Mouse (Mus musculus) stomach, embryonic 14.5 days (tissue): Measurements from ENCODE around the gene Myo1c. TPM values are rescaled to one million over a fixed set of nuclear protein-coding genes. Genes with fewer than 3 reads are reported as not detected.
A peak's percentile ranks its signal among the peaks of the same experiment; 100 is the strongest.

Experiments
- ATAC-seq: fragments of 200-750 bp; cut with Nextera tagmentation; 2 replicates; pipeline ENCODE4 v1.8.0; 2017; ENCODE audit warnings: low read depth, moderate TSS enrichment; ENCODE audit not compliant: insufficient number of reproducible peaks, insufficient read depth, low FRiP score
- H3K27ac ChIP-seq: fragments of 300-500 bp; sonication (generic); 2 replicates; pipeline ENCODE4 v1.5.1; 2014; ENCODE audit warnings: mild to moderate bottlenecking, low read length, moderate library complexity, mixed read lengths
- H3K27me3 ChIP-seq: fragments of 300-500 bp; sonication (generic); 2 replicates; pipeline ENCODE4 v1.6.1; 2014; ENCODE audit warnings: low read length, control low read depth, mixed read lengths; ENCODE audit not compliant: control insufficient read depth, insufficient read depth
- H3K36me3 ChIP-seq: fragments of 300-500 bp; sonication (generic); 2 replicates; pipeline ENCODE4 v1.6.1; 2014; ENCODE audit warnings: mild to moderate bottlenecking, control low read depth, low read length, moderate library complexity, mixed read lengths; ENCODE audit not compliant: control insufficient read depth, insufficient read depth
- H3K4me1 ChIP-seq: fragments of 300-500 bp; sonication (generic); 2 replicates; pipeline ENCODE4 v1.6.1; 2014; ENCODE audit warnings: low read length, control low read depth, mixed read lengths; ENCODE audit not compliant: control insufficient read depth, insufficient read depth
- H3K4me2 ChIP-seq: fragments of 300-500 bp; sonication (generic); replicated peaks from 2 replicates; pipeline ENCODE4 v1.6.1; 2014; ENCODE audit warnings: low read depth, low read length, control low read depth
- H3K4me3 ChIP-seq: fragments of 300-500 bp; sonication (generic); 2 replicates; pipeline ENCODE4 v1.5.1; 2014; ENCODE audit warnings: low read depth, low read length, control low read depth
- H3K9ac ChIP-seq: fragments of 300-500 bp; sonication (generic); replicated peaks from 2 replicates; pipeline ENCODE4 v1.6.1; 2014; ENCODE audit warnings: low read depth, mild to moderate bottlenecking, control low read depth, low read length, moderate library complexity, mixed read lengths
- H3K9me3 ChIP-seq: fragments of 300-500 bp; sonication (generic); 2 replicates; pipeline ENCODE4 v1.6.1; 2016; ENCODE audit warnings: low read depth, low read length, control low read depth; ENCODE audit not compliant: control insufficient read depth
- whole genome bisulfite sequencing: fragments of 180-500 bp; shearing (Covaris S2); extraction: QIAGEN DNeasy Blood & Tissue Kit; methylation state at CpG from one replicate; pipeline ENCODE4 v1.1.7; 2014; 5-methylcytosine and 5-hydroxymethylcytosine counted together
- polyA plus RNA-seq: library from polyadenylated mRNA; unstranded; fragments of >200 nt; fragmentation: Nextera tagmentation; extraction: Ambion mirVana; gene quantifications from 2 replicates; pipeline ENCODE4 v1.2.1, GENCODE M21; 2014

Myo1c gene
- polyA plus RNA-seq, 1 experiment from 2014 or later, result 31.2 TPM

GRCm38 (mm10) chr11:75652222-75652941 is 2.1 kb downstream of the Myo1c start:
- Histone ChIP-seq H3K4me1 (peaks cover 35% of the 10 kb centered on the region), H3K4me2 (peak overlapping the region; percentile 77), H3K4me3 (peak overlapping the region; percentile 72), H3K9ac (no peak overlapping the region), H3K27ac (no peak overlapping the region), H3K27me3 (no peaks in the 10 kb centered on the region), H3K36me3 (no peaks in the 10 kb centered on the region), H3K9me3 (no peaks in the 10 kb centered on the region)
- ATAC-seq, result no peak
- 33% methylated on average over 20 of the region's 20 CpGs for WGBS

DNA sequence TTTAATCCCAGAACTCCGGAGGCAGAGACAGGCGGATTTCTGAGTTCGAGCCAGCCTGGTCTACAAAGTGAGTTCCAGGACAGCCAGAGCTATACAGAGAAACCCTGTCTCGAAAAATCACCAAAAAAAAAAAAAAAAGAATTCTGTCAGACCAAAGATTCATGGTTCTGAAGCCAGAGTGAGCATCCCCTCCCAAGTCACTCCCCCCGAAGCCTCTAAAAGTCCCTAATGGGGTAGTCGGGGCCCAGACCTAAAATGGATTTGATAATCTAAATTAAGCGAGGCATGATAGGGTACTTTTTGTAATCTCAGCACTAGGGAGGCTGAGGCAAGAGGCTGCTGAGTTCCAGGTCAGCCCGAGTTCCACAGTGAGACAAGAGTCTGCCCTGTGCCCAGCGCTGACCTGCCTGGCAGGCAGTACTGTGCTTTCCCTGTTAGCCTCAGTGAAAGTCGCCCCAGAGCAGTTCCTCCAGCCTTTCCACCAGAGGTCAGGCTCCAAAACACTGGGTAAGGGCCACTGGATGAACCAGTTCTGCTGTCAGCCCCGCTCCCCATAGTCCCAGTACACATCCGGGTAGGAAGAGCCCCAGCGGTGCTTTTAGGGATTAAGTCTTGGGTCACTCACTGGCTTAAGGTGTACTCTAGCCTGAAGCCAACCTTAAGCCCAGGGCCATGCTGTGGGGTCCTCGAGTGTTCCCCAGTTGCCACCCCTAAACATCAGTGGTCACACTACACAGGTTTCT is 2.8 kb downstream of the Myo1c start:
- peak overlapping the region; percentile 81 for H3K4me2 ChIP-seq
- H3K36me3 ChIP-seq, result no peaks in the 10 kb centered on the region; the same call in 1 of the 2 replicates
- H3K4me3 ChIP-seq, result peak overlapping the region; percentile 44
- peak overlapping the region; percentile 66 for H3K27ac ChIP-seq
- H3K9ac ChIP-seq, result no peak overlapping the region; the same call in 1 of the 2 replicates
- no peak for ATAC-seq
- H3K4me1 ChIP-seq, result peaks cover 35% of the 10 kb centered on the region
- H3K27me3 ChIP-seq, result no peaks in the 10 kb centered on the region
- WGBS, result 33% methylated on average over 14 of the region's 14 CpGs
- H3K9me3 ChIP-seq, result no peaks in the 10 kb centered on the region

DNA sequence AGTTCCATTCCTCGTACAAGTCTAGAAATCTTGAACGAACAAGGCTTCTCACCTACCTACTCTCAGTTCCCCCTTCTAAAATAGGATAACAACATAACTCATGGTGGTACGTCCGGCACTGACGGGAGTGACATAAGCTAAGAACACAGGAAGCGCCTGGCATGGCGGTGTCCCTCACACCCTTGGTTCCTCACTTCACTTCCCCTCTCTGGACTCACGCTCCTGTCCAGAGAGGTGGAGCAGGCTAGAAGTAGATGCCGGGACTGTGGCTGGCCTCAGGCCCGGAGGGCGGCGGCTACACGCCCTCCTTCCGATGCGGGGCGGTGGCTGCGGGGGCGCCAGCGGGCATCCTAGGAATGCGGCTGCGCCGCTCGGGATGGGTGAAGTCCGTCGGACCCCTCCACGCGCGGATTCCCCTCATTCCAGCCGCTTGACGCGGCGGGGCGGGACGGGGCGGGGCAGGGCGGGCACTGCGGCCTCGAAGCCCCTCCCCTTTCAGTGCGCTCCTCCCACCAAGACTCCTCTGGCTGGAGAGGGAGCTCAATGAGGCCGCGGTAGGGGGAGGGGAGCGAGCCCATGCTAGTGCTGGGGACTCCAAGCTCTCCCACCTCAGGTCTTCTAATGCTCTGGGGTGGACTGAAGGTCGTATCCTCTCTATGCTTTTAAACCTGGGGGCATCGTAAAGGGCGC is 3.6 kb downstream of the Myo1c start:
- Histone ChIP-seq H3K27ac (peak overlapping the region; percentile 66), H3K4me3 (peak overlapping the region; percentile 44), H3K4me1 (peaks cover 35% of the 10 kb centered on the region), H3K9me3 (no peaks in the 10 kb centered on the region), H3K9ac (peak overlapping the region; percentile 37), H3K36me3 (no peaks in the 10 kb centered on the region; the same call in 1 of the 2 replicates), H3K27me3 (no peaks in the 10 kb centered on the region), H3K4me2 (peak overlapping the region; percentile 81)
- ATAC-seq, result peak; percentile 68
- under 1% methylated on average over 44 of the region's 45 CpGs for WGBS

DNA sequence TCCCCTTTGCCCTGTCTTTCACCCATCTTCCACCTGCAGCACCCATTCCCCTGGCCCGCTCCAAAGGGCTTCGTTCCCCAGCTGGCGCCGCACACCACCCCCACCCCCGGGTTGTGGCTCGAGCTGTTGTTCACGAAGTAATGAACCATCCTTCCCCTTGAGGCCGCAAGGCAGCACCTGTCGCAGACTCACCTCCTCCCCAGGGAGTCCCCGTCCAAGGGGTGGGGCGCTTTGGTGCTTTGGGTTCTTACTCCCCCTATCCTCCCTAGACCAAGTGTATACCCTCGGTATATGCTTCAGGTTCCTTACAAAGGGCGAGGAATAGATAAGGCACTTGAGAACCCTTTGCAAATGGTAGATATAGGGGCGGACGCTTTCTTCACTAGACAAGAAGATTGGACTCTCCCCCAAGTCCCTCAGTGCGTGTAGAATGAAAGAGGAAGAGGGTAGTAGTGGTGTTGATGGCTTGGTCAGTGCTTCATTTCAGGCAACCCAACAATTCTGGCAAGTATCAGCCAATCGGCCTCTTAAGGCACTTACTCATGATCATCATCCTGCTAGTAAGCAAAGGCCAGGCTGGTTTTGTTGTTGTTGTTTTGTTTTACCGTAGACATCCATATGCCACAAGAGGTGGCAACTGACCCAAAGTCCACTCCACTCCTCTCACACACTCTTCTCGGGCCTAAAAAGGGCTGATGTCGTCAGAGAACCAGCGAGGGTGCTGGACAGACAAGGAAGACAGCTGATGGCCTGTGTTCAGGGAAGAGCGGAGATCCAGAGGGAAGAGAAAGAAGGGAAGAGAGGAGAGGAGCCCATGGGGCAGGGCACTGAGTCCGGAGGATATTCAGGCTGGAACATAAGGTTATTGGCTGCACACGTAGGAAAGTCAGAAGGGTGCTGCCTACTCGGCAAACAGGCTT is 4.4 kb downstream of the Myo1c start:
- Histone ChIP-seq H3K4me3 (peak overlapping the region; percentile 75), H3K9me3 (no peaks in the 10 kb centered on the region), H3K4me1 (peaks cover 31% of the 10 kb centered on the region), H3K36me3 (peaks cover under 1% of the 10 kb centered on the region; the same call in 1 of the 2 replicates), H3K27me3 (no peaks in the 10 kb centered on the region), H3K4me2 (peak overlapping the region; percentile 81), H3K27ac (peak overlapping the region; percentile 72), H3K9ac (no peak overlapping the region)
- 42% methylated on average over 25 of the region's 25 CpGs for WGBS
- no peak for ATAC-seq

GRCm38 (mm10) chr11:75655621-75656545 is 5.6 kb downstream of the Myo1c start:
- no peaks in the 10 kb centered on the region for H3K9me3 ChIP-seq
- H3K36me3 ChIP-seq, result peaks cover 12% of the 10 kb centered on the region; the same call in 1 of the 2 replicates
- no peaks in the 10 kb centered on the region for H3K27me3 ChIP-seq
- H3K4me3 ChIP-seq, result peak overlapping the region; percentile 75
- H3K27ac ChIP-seq, result peak overlapping the region; percentile 72
- peak overlapping the region; percentile 76 for H3K4me2 ChIP-seq
- peaks cover 31% of the 10 kb centered on the region for H3K4me1 ChIP-seq
- WGBS, result 1% methylated on average over 76 of the region's 78 CpGs
- 0 out of 2 replicates have a peak, but pooled peaks have one; percentile 33 for ATAC-seq
- peak overlapping the region; percentile 62 for H3K9ac ChIP-seq

DNA sequence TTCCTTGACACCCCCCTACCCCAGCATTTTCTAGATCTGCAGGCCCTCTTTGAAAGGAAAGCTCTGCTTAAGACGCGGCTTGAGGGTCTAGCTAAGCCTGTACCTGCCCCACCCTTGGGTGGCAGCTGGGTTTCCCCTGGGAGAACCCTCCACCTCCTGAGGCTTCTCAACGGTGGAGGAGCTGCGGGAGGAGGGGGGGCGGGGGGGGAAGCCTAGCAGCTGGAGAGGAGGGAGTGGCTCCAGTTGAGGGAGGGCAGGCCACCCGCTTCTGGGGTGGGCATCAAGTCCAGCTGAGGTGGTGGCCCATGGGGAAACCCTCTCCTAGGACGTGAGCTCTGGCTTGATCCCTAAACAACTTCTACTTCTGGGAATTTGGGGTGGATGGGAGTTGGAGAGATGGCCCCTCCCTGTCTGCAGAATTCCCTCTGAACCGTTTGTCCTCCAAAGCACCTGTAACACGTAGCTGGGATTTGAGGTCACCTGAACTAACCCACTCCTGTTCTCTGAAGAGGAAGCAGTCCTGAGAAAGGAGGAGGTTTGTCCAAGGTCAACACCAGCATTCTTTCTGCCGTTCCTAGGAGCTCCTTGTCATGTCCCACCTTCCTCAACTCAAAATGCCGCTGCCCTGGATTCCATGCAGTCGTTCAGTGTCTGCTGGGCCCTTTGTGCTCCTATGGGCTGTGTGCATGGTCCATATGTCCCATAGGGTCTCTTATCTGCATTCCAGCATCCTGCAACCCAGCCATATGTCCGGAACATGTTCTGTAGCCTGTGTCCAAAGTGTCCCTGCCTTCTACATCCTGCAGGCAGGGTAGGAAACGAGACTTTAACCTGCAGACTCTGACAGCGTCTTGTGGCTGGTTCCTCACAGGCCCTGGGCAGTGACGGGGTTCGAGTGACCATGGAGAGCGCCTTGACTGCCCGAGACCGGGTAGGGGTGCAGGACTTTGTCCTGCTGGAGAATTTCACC is 6.6 kb downstream of the Myo1c start:
- Histone ChIP-seq H3K4me1 (peaks cover 31% of the 10 kb centered on the region), H3K36me3 (peaks cover 22% of the 10 kb centered on the region), H3K27ac (no peak overlapping the region; the same call in 1 of the 2 replicates), H3K4me3 (peak overlapping the region; percentile 75), H3K27me3 (no peaks in the 10 kb centered on the region), H3K4me2 (peak overlapping the region; percentile 76), H3K9me3 (no peaks in the 10 kb centered on the region), H3K9ac (peak overlapping the region; percentile 62; the same call in 1 of the 2 replicates)
- no peak for ATAC-seq
- WGBS, result 54% methylated on average over 20 of the region's 20 CpGs
